Comparison of ENCODE assay signal across 8 mouse cellular contexts in the genomic region with DNA sequence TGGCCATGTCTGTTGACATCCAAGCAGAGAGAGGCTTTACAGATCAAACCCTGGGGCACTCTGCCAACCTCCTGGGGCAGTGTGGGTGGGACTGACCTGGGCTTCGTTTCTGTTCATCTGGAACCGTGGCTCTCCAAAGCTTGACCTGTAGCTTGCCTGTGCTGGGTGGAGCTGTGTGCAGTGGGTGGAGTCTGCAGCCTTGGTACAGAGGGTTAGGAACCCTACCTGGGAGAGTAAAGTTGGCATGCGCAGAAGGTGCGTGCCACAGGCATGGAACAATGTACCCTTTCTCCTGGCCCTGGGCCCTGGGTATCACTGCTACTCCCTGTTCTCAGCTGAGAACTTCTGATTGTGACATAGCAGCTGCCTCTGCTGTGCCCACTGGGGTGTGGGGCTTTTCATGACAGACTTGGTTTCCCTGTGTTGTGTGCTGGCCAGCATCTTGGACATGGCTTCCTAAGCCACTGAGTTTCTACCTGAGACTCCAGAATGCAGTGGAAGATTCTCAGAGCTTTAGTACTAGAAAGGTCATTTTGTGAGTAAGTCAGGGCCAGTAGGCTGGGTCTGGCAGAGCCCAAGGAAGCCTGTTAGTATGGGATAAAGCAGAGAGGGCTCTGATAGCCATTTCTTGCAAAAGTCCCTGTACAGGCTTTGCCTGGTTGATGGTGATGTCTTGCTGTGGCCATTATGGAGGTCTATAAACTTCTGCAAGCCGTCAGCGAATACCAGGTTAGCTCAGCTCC. TPM values are rescaled to one million over a fixed set of nuclear protein-coding genes. Genes with fewer than 3 reads are reported as not detected.
DNase-seq lines count a peak whose midpoint lies in the region; ATAC-seq and TF ChIP-seq lines count a peak whose summit lies in the region.

No protein-coding gene starts in this region.

- no peaks in the 10 kb centered on the region for H3K9me3 ChIP-seq in heart, embryonic 12.5 days (replicated peaks)
- H3K9me3 ChIP-seq in heart, embryonic 15.5 days (replicated peaks): no peaks in the 10 kb centered on the region
- no peaks in the 10 kb centered on the region for H3K9me3 ChIP-seq in liver, postnatal 0 days (ENCODE audit: low read length)

- 0 out of 2 replicates have a peak overlapping the region, but pooled peaks have one; percentile 4 for H3K9ac ChIP-seq in heart, embryonic 12.5 days
- H3K9ac ChIP-seq in heart, embryonic 15.5 days: no peak overlapping the region
- H3K9ac ChIP-seq in liver, postnatal 0 days (replicated peaks): no peak overlapping the region

- H3K27ac ChIP-seq in heart, embryonic 12.5 days (ENCODE audit: poor library complexity, severe bottlenecking): peak overlapping the region; percentile 96
- peak overlapping the region; percentile 96 for H3K27ac ChIP-seq in heart, embryonic 15.5 days
- H3K27ac ChIP-seq in liver, postnatal 0 days (ENCODE audit: low read depth): peak overlapping the region; percentile 87

- H3K27me3 ChIP-seq in heart, embryonic 12.5 days (replicated peaks): no peaks in the 10 kb centered on the region
- no peaks in the 10 kb centered on the region for H3K27me3 ChIP-seq in heart, embryonic 15.5 days
- H3K27me3 ChIP-seq in liver, postnatal 0 days (ENCODE audit: insufficient read depth, low read length): no peaks in the 10 kb centered on the region

- no peak for TF ChIP-seq CTCF in liver, postnatal 0 days (IDR thresholded peaks at IDR 0.05; ENCODE audit: low read depth)

- H3K4me3 ChIP-seq in heart, embryonic 12.5 days: no peak overlapping the region
- H3K4me3 ChIP-seq in heart, embryonic 15.5 days: no peak overlapping the region
- no peak overlapping the region for H3K4me3 ChIP-seq in liver, postnatal 0 days (ENCODE audit: low read depth, low read length)

- 67% methylated on average over 6 of the region's 6 CpGs for WGBS in heart, embryonic 12.5 days
- 67% methylated on average over 6 of the region's 6 CpGs for WGBS in heart, embryonic 15.5 days
- WGBS in liver, postnatal 0 days (ENCODE audit: insufficient replicate concordance): 67% methylated on average over 6 of the region's 6 CpGs

- DNase-seq in heart, postnatal 10 days: no peak
- peak; percentile 81 for DNase-seq in adrenal gland, postnatal 10 days
- DNase-seq in liver, postnatal 0 days: peak; percentile 86
- no peak for DNase-seq in left cerebral cortex, postnatal 36 days (ENCODE audit: low spot score in 2 of 2)
- DNase-seq in thymus, postnatal 14 days: no peak
- DNase-seq in spleen, postnatal 10 days (ENCODE audit: low spot score in 2 of 2): no peak

- no peak for ATAC-seq in heart, embryonic 12.5 days (ENCODE audit: insufficient number of reproducible peaks, low FRiP score)
- ATAC-seq in heart, embryonic 15.5 days (replicated peaks; ENCODE audit: insufficient number of reproducible peaks, insufficient read depth, low FRiP score, low read depth): peak; percentile 8; the same call in 1 of the 2 replicates
- peak; percentile 85 for ATAC-seq in liver, postnatal 0 days

- no peak for TF ChIP-seq EP300 in liver, postnatal 0 days (IDR thresholded peaks at IDR 0.05; ENCODE audit: low read depth)

- H3K36me3 ChIP-seq in heart, embryonic 12.5 days: no peaks in the 10 kb centered on the region; the same call in 1 of the 2 replicates
- no peaks in the 10 kb centered on the region for H3K36me3 ChIP-seq in heart, embryonic 15.5 days
- no peaks in the 10 kb centered on the region for H3K36me3 ChIP-seq in liver, postnatal 0 days (replicated peaks; ENCODE audit: insufficient read depth, low read length)

- no peak overlapping the region for H3K4me2 ChIP-seq in heart, embryonic 12.5 days
- no peak overlapping the region for H3K4me2 ChIP-seq in heart, embryonic 15.5 days
- no peak overlapping the region for H3K4me2 ChIP-seq in liver, postnatal 0 days (ENCODE audit: low read depth, low read length)

- intact Hi-C loops in heart, postnatal 10 days (cut with DNase I): no loop called here
- intact Hi-C loops in left cerebral cortex, postnatal 36 days (cut with DNase I): no loop called here

- peaks cover 100% of the 10 kb centered on the region for H3K4me1 ChIP-seq in heart, embryonic 12.5 days (replicated peaks)
- peaks cover 96% of the 10 kb centered on the region for H3K4me1 ChIP-seq in heart, embryonic 15.5 days (replicated peaks)
- H3K4me1 ChIP-seq in liver, postnatal 0 days (ENCODE audit: insufficient read depth): peaks cover 95% of the 10 kb centered on the region

RNA-seq across cellular contexts. Expression of a gene that starts 30.5 kb away (rescaled TPM):
- 34.2 and 41.4 TPM in 2 replicates for polyA plus RNA-seq in heart, embryonic 12.5 days (2016; fragmentation: Nextera tagmentation; extraction: Ambion mirVana)
- 10 to 100 TPM; 70.9 to 72.0 TPM for total RNA-seq in heart, postnatal 10 days (2021)
- total RNA-seq in adrenal gland, postnatal 10 days (2021): 10 to 100 TPM; 63.8 to 73.3 TPM
- polyA plus RNA-seq in heart, embryonic 15.5 days (2015; fragmentation: Nextera tagmentation; extraction: Ambion mirVana): 22.1 and 26.2 TPM in 2 replicates
- polyA plus RNA-seq in liver, postnatal 0 days (2015; fragmentation: Nextera tagmentation; extraction: Ambion mirVana): 3.6 and 4.3 TPM in 2 replicates
- total RNA-seq in left cerebral cortex, postnatal 36 days (2021): 100 to 1,000 TPM in 1 of 2 experiments, 10 to 100 TPM in 1; 83.9 to 111 TPM

Comparison
In these comparisons a context has a peak if more than half of its experiments do, and no peak if none do; other contexts are left out.
1. DNase-seq: peak in adrenal gland, postnatal 10 days (single experiment) and liver, postnatal 0 days (single experiment); none in heart, postnatal 10 days (0 of 2), left cerebral cortex, postnatal 36 days (0 of 2), thymus, postnatal 14 days (single experiment) and spleen, postnatal 10 days (0 of 2).
2. Peak in every context shown above with its lines, with median percentiles within 50 percentile points of each other: H3K27ac ChIP-seq.